Mouse (Mus musculus) intestine, postnatal 0 days (tissue): ENCODE results near the gene Zfp36l1. TPM values are rescaled to one million over a fixed set of nuclear protein-coding genes. Genes with fewer than 3 reads are reported as not detected.

ENCODE experiments used
- ATAC-seq: fragments of 200-750 bp; cut with Nextera tagmentation; 2 replicates; pipeline ENCODE4 v1.8.0; 2017; ENCODE audit warnings: mild to moderate bottlenecking, moderate TSS enrichment, moderate library complexity
- H3K27ac ChIP-seq: fragments of 300-500 bp; sonication (generic); 2 replicates; pipeline ENCODE4 v1.5.1; 2014; ENCODE audit warnings: mild to moderate bottlenecking, low read depth, low read length, moderate library complexity
- H3K27me3 ChIP-seq: fragments of 300-500 bp; sonication (generic); replicated peaks from 2 replicates; pipeline ENCODE4 v1.6.1; 2014; ENCODE audit warnings: low read length, mixed read lengths; ENCODE audit not compliant: control insufficient read depth, insufficient read depth
- H3K36me3 ChIP-seq: fragments of 300-500 bp; sonication (generic); 2 replicates; pipeline ENCODE4 v1.6.1; 2014; ENCODE audit warnings: mild to moderate bottlenecking, moderate library complexity; ENCODE audit not compliant: control insufficient read depth, insufficient read depth
- H3K4me1 ChIP-seq: fragments of 300-500 bp; sonication (generic); replicated peaks from 2 replicates; pipeline ENCODE4 v1.6.1; 2014; ENCODE audit warnings: antibody characterized with exemption, low read length, mixed read lengths; ENCODE audit not compliant: control insufficient read depth, insufficient read depth
- H3K4me2 ChIP-seq: fragments of 300-500 bp; sonication (generic); replicated peaks from 2 replicates; pipeline ENCODE4 v1.6.1; 2014; ENCODE audit warnings: low read depth, mild to moderate bottlenecking, moderate library complexity
- H3K4me3 ChIP-seq: fragments of 300-500 bp; sonication (generic); 2 replicates; pipeline ENCODE4 v1.5.1; 2014; ENCODE audit warnings: low read depth, low read length
- H3K9ac ChIP-seq: fragments of 300-500 bp; sonication (generic); 2 replicates; pipeline ENCODE4 v1.6.1; 2014; ENCODE audit warnings: mild to moderate bottlenecking, low read depth, low read length
- H3K9me3 ChIP-seq: fragments of 300-500 bp; sonication (generic); 2 replicates; pipeline ENCODE4 v1.6.1; 2016; ENCODE audit warnings: mixed run types; ENCODE audit not compliant: control insufficient read depth
- CTCF ChIP-seq: sonication (generic); IDR thresholded peaks from 2 replicates; pipeline ENCODE4 v1.5.1; 2016; ENCODE audit warnings: low read depth, mild to moderate bottlenecking, control low read depth, antibody characterized with exemption, moderate library complexity
- WGBS: fragments of 180-500 bp; shearing (Covaris S2); extraction: QIAGEN DNeasy Blood & Tissue Kit; methylation state at CpG from one replicate; pipeline ENCODE4 v1.1.7; 2014; 5-methylcytosine and 5-hydroxymethylcytosine counted together
- polyA plus RNA-seq: library from polyadenylated mRNA; unstranded; fragments of >200 nt; fragmentation: Nextera tagmentation; extraction: Ambion mirVana; gene quantifications from 2 replicates; pipeline ENCODE4 v1.2.1, GENCODE M21; 2015

Zfp36l1 gene
- polyA plus RNA-seq, 1 experiment from 2014 or later = 80.7 TPM

- WGBS = 41% methylated on average over 18 of the region's 18 CpGs
- no peaks in the 10 kb centered on the region for H3K27me3 ChIP-seq
- peak overlapping the region; percentile 90 for H3K4me2 ChIP-seq
- peak overlapping the region; percentile 85 for H3K9ac ChIP-seq
- ATAC-seq = no peak
- no peak for TF ChIP-seq CTCF
- peak overlapping the region; percentile 98 for H3K27ac ChIP-seq
- H3K4me1 ChIP-seq = peaks cover 5% of the 10 kb centered on the region; the same call in 1 of the 2 replicates
- H3K36me3 ChIP-seq = peaks cover 10% of the 10 kb centered on the region
- H3K4me3 ChIP-seq = peak overlapping the region; percentile 91
- no peaks in the 10 kb centered on the region for H3K9me3 ChIP-seq
Measured at GRCm38 (mm10) chr12:80116206-80117112, 3.6 kb upstream of the Zfp36l1 start.

GRCm38 (mm10) chr12:80115863-80116194 lies 3.0 kb upstream of the Zfp36l1 start:
- Histone ChIP-seq H3K36me3 (peaks cover 10% of the 10 kb centered on the region), H3K4me1 (peaks cover 5% of the 10 kb centered on the region; the same call in 1 of the 2 replicates), H3K9me3 (no peaks in the 10 kb centered on the region), H3K27ac (peak overlapping the region; percentile 98), H3K9ac (peak overlapping the region; percentile 85), H3K27me3 (no peaks in the 10 kb centered on the region), H3K4me3 (peak overlapping the region; percentile 91), H3K4me2 (peak overlapping the region; percentile 90)
- ATAC-seq = no peak
- WGBS = under 1% methylated on average over 30 of the region's 30 CpGs
- no peak for TF ChIP-seq CTCF

DNA sequence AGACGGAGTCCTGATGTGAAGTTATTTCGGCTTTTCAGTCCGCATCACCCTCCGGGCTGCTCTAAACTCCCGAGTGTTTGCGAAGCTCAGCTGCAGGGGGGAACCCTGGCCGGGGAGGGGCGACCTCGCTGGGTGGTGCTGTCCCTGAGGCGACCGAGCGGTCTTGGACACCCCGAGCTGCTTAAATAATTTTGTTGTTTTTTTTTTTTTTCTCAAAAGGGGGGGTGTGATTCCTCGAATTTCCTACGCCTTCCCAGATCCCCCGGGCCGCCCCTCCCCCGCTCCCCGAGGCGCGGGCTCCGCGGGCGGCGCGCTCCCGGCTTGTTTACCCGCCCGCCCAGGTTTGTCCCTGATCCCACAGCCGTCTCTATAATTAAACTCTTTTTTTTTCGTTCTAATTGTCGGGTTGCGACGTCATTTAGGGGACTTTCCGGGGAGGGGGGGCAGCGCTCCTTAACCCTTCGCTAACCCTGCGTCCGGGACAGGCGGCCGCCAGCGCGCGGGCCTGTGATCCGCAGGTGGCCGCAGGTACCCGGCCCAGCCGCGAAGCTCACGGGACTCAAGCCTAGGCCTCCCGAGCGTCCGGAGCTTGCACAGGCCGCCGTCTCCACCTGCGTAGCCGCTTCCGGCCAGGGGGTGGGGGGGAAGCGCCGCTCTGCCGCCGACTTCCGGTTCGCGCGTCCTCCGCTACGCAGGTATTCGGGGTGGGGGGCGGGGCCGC lies 2.5 kb upstream of the Zfp36l1 start:
- H3K9ac ChIP-seq = peak overlapping the region; percentile 85
- H3K4me3 ChIP-seq = peak overlapping the region; percentile 91
- H3K4me2 ChIP-seq = peak overlapping the region; percentile 90
- H3K36me3 ChIP-seq = peaks cover 7% of the 10 kb centered on the region
- WGBS = under 1% methylated on average over 71 of the region's 71 CpGs
- peak; percentile 79 for ATAC-seq
- 0 out of 2 replicates have a peak, but pooled peaks have one; percentile 4 for TF ChIP-seq CTCF
- no peaks in the 10 kb centered on the region for H3K9me3 ChIP-seq
- peak overlapping the region; percentile 98 for H3K27ac ChIP-seq
- peaks cover 5% of the 10 kb centered on the region; the same call in 1 of the 2 replicates for H3K4me1 ChIP-seq
- H3K27me3 ChIP-seq = no peaks in the 10 kb centered on the region

DNA sequence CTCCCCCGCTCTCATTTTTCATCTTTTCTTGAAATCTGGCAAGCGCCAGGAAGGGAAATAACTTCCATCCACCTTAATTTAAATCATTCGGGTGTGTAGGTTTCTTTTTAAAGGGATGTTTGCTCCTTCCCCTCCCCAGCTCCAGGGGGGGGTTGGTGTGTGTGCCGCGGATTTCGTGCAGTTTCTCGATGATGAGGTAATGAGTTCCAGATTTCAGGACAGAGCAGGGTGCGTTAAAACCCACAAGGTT lies 2.0 kb upstream of the Zfp36l1 start:
- Histone ChIP-seq H3K9ac (peak overlapping the region; percentile 85), H3K27ac (peak overlapping the region; percentile 98), H3K4me2 (peak overlapping the region; percentile 90), H3K4me3 (peak overlapping the region; percentile 91), H3K9me3 (no peaks in the 10 kb centered on the region), H3K36me3 (peaks cover 11% of the 10 kb centered on the region; the same call in 1 of the 2 replicates), H3K27me3 (no peaks in the 10 kb centered on the region), H3K4me1 (peaks cover 5% of the 10 kb centered on the region; the same call in 1 of the 2 replicates)
- no peak for ATAC-seq
- no peak for TF ChIP-seq CTCF
- 0% methylated on average over 8 of the region's 8 CpGs for WGBS

- peak; percentile 5; the same call in 1 of the 2 replicates for ATAC-seq
- under 1% methylated on average over 51 of the region's 51 CpGs for WGBS
Measured at GRCm38 (mm10) chr12:80114031-80114891, 1.4 kb upstream of the Zfp36l1 start.

More at GRCm38 (mm10) chr12:80114031-80114891, 1.4 kb upstream of the Zfp36l1 start:
- H3K4me2 ChIP-seq = peak overlapping the region; percentile 90
- H3K9me3 ChIP-seq = no peaks in the 10 kb centered on the region
- H3K27me3 ChIP-seq = no peaks in the 10 kb centered on the region
- peak overlapping the region; percentile 85 for H3K9ac ChIP-seq
- TF ChIP-seq CTCF = no peak
- H3K4me1 ChIP-seq = peaks cover 5% of the 10 kb centered on the region; the same call in 1 of the 2 replicates
- peaks cover 11% of the 10 kb centered on the region; the same call in 1 of the 2 replicates for H3K36me3 ChIP-seq
- peak overlapping the region; percentile 98 for H3K27ac ChIP-seq
- H3K4me3 ChIP-seq = peak overlapping the region; percentile 91
